Comparison of ENCODE assay signal across 10 mouse cellular contexts in the genomic region with DNA sequence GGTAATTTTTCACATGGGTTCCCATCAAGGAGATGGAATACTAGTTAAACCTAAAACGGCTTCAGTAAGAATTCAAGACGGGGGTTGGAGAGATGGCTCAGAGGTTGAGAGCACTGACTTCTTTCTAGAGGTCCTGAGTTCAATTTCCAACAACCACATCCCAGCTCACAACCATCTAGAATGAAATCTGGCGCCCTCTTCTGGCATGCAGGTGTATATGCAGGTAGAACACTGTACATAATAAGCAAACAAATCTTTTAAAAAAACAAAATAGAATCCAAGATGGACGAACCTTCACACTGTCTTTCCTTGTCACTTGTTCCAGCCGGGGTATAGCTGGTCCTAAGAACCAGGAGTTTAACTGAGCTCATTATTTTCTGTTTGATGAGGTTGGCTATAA. TPM values are rescaled to one million over a fixed set of nuclear protein-coding genes. Genes with fewer than 3 reads are reported as not detected.
DNase-seq lines count a peak whose midpoint lies in the region; ATAC-seq lines count a peak whose summit lies in the region.
"Had no signal": no experiment of that assay in that cellular context is flagged by ENCODE, and none has a peak within 500 bp of the region (broad histone marks: within the 10 kb centered on the region; RNA-seq: fewer than 3 reads in every experiment).

No protein-coding gene starts in this region.

- H3K4me1 ChIP-seq in heart, embryonic 11.5 days (ENCODE audit: control insufficient read depth, insufficient read depth, low read length), result no peaks in the 10 kb centered on the region
- H3K4me1 ChIP-seq in midbrain, embryonic 11.5 days (ENCODE audit: control insufficient read depth, insufficient read depth, low read length), result no peaks in the 10 kb centered on the region

- H3K9me3 ChIP-seq in heart, embryonic 11.5 days (replicated peaks; ENCODE audit: control insufficient read depth, low read length), result no peaks in the 10 kb centered on the region
- H3K9me3 ChIP-seq in midbrain, embryonic 11.5 days (ENCODE audit: control insufficient read depth, low read length), result no peaks in the 10 kb centered on the region

- H3K27ac ChIP-seq in heart, embryonic 11.5 days (ENCODE audit: low read depth, low read length), result no peak overlapping the region
- H3K27ac ChIP-seq in midbrain, embryonic 11.5 days (ENCODE audit: low read depth, low read length), result no peak overlapping the region

- peak; percentile 73 for ATAC-seq in erythroid progenitor cell, adult 5-6 weeks (replicated peaks; ENCODE audit: low FRiP score, poor library complexity, severe bottlenecking)
- ATAC-seq in heart, embryonic 11.5 days (replicated peaks; ENCODE audit: insufficient number of reproducible peaks, low FRiP score, low TSS enrichment), result no peak
- ATAC-seq in midbrain, embryonic 11.5 days (ENCODE audit: low FRiP score), result no peak

- H3K36me3 ChIP-seq in heart, embryonic 11.5 days (ENCODE audit: control insufficient read depth, insufficient read depth, low read length), result no peaks in the 10 kb centered on the region
- no peaks in the 10 kb centered on the region for H3K36me3 ChIP-seq in midbrain, embryonic 11.5 days (ENCODE audit: control insufficient read depth, insufficient read depth, low read length)

- H3K4me3 ChIP-seq in heart, embryonic 11.5 days (ENCODE audit: low read depth, low read length), result no peak overlapping the region
- H3K4me3 ChIP-seq in midbrain, embryonic 11.5 days (ENCODE audit: low read depth, low read length), result no peak overlapping the region

- 54% methylated on average over 5 of the region's 5 CpGs for WGBS in heart, embryonic 11.5 days (ENCODE audit: insufficient replicate concordance)
- WGBS in midbrain, embryonic 11.5 days, result 67% methylated on average over 5 of the region's 5 CpGs

- no peak overlapping the region for H3K9ac ChIP-seq in heart, embryonic 11.5 days (ENCODE audit: low read depth, low read length)
- no peak overlapping the region for H3K9ac ChIP-seq in midbrain, embryonic 11.5 days (ENCODE audit: low read length)

- H3K4me2 ChIP-seq in heart, embryonic 11.5 days, result no peak overlapping the region
- no peak overlapping the region for H3K4me2 ChIP-seq in midbrain, embryonic 11.5 days

- H3K27me3 ChIP-seq in heart, embryonic 11.5 days (ENCODE audit: control insufficient read depth, insufficient read depth, low read length), result no peaks in the 10 kb centered on the region
- no peaks in the 10 kb centered on the region for H3K27me3 ChIP-seq in midbrain, embryonic 11.5 days (ENCODE audit: control insufficient read depth, insufficient read depth, low read length)
- H3K27me3 ChIP-seq: CH12.LX had no signal

- DNase-seq in adrenal gland, postnatal 25 days, result peak; percentile 12
- DNase-seq in adrenal gland, postnatal 4 days (ENCODE audit: low spot score in 2 of 2), result no peak
- peak; percentile 12 for DNase-seq in lung, postnatal 14 days
- DNase-seq in lung, postnatal 4 days, result no peak
- DNase-seq in thymus, postnatal 25 days, result peak; percentile 42
- no peak for DNase-seq in midbrain, embryonic 11.5 days (ENCODE audit: low spot score, missing footprints)
- DNase-seq: gastrocnemius, postnatal 14 days had no signal

RNA-seq across cellular contexts. Expression of gene Zmym4, which starts 24.4 kb away (rescaled TPM):
- 46.7 and 56.0 TPM in 2 replicates for total RNA-seq in adrenal gland, postnatal 25 days (2021)
- total RNA-seq in adrenal gland, postnatal 4 days (2021), result 10 to 100 TPM; 63.6 to 74.4 TPM
- 0.84 and 4.7 TPM in 2 replicates for total RNA-seq in erythroid progenitor cell, adult 5-6 weeks (2015; ENCODE audit: low replicate concordance)
- total RNA-seq in erythroid progenitor cell, adult 5-6 weeks (2017; ENCODE audit: low replicate concordance), result 2.2 and 13.5 TPM in 2 replicates
- 16.1 and 17.9 TPM in 2 replicates for polyA plus RNA-seq in heart, embryonic 11.5 days (2014; fragmentation: Nextera tagmentation; extraction: Ambion mirVana)
- 29.8 and 31.6 TPM in 2 replicates for polyA plus RNA-seq in midbrain, embryonic 11.5 days (2014; fragmentation: Nextera tagmentation; extraction: Ambion mirVana)

RNA-seq across cellular contexts. Expression of gene Sfpq, which starts 28.8 kb away (rescaled TPM):
- 203 and 286 TPM in 2 replicates for total RNA-seq in adrenal gland, postnatal 25 days (2021)
- 100 to 1,000 TPM; 282 to 365 TPM for total RNA-seq in adrenal gland, postnatal 4 days (2021)
- 346 and 537 TPM in 2 replicates for total RNA-seq in erythroid progenitor cell, adult 5-6 weeks (2015; ENCODE audit: low replicate concordance)
- 851 and 884 TPM in 2 replicates for total RNA-seq in erythroid progenitor cell, adult 5-6 weeks (2017; ENCODE audit: low replicate concordance)
- 58.6 and 78.9 TPM in 2 replicates for polyA plus RNA-seq in heart, embryonic 11.5 days (2014; fragmentation: Nextera tagmentation; extraction: Ambion mirVana)
- 160 and 165 TPM in 2 replicates for polyA plus RNA-seq in midbrain, embryonic 11.5 days (2014; fragmentation: Nextera tagmentation; extraction: Ambion mirVana)

Comparison
In these comparisons a context has a peak if more than half of its experiments do, and no peak if none do; other contexts are left out.
1. DNase-seq: peak in adrenal gland, postnatal 25 days (single experiment), lung, postnatal 14 days (single experiment) and thymus, postnatal 25 days (single experiment); none in adrenal gland, postnatal 4 days (0 of 2), lung, postnatal 4 days (0 of 2) and midbrain, embryonic 11.5 days (single experiment).